In genomic region chr14:58816540-58816876, GRCm38 (mm10) we compare ENCODE assay signal across 24 mouse cellular contexts.
"Had no signal": no experiment of that assay in that cellular context is flagged by ENCODE, and none has a peak within 500 bp of the region (broad histone marks: within the 10 kb centered on the region; RNA-seq: fewer than 3 reads in every experiment).

No protein-coding gene starts in this region.

- DNase-seq: gastrocnemius, postnatal 14 days; gastrocnemius, postnatal 36 days; heart, adult 18-20 months; heart, postnatal 14 days; heart, postnatal 36 days; kidney, adult 18-20 months; kidney, adult 8-10 months; kidney, postnatal 10 days; kidney, postnatal 4 days; lung, adult 18-20 months had no signal

- ATAC-seq: inflammation-experienced regulatory T-cells, adult 6 months; intestine, embryonic 15.5 days; intestine, postnatal 0 days; liver, embryonic 12.5 days had no signal

- H3K36me3 ChIP-seq: heart, embryonic 13.5 days; heart, embryonic 15.5 days; hindbrain, embryonic 13.5 days; hindbrain, embryonic 15.5 days; intestine, embryonic 15.5 days; limb, embryonic 13.5 days; limb, embryonic 15.5 days; liver, embryonic 12.5 days had no signal

- H3K4me2 ChIP-seq: heart, embryonic 11.5 days; heart, embryonic 13.5 days; heart, embryonic 15.5 days; hindbrain, embryonic 13.5 days; hindbrain, embryonic 15.5 days; intestine, embryonic 15.5 days; limb, embryonic 13.5 days; limb, embryonic 15.5 days; liver, embryonic 12.5 days had no signal

- H3K27ac ChIP-seq: heart, embryonic 13.5 days; heart, embryonic 15.5 days; hindbrain, embryonic 13.5 days; hindbrain, embryonic 15.5 days; intestine, embryonic 15.5 days; layer of hippocampus, adult 2 months; left cerebral cortex, adult 2 months; limb, embryonic 13.5 days; limb, embryonic 15.5 days; liver, embryonic 12.5 days; liver, embryonic 14.5 days had no signal

- H3K9ac ChIP-seq: heart, embryonic 13.5 days; heart, embryonic 15.5 days; hindbrain, embryonic 13.5 days; hindbrain, embryonic 15.5 days; intestine, embryonic 15.5 days; limb, embryonic 13.5 days; limb, embryonic 15.5 days; liver, embryonic 12.5 days; liver, embryonic 14.5 days had no signal

- H3K4me1 ChIP-seq: heart, embryonic 13.5 days; heart, embryonic 15.5 days; hindbrain, embryonic 13.5 days; hindbrain, embryonic 15.5 days; intestine, embryonic 15.5 days; limb, embryonic 15.5 days; liver, embryonic 12.5 days had no signal

- H3K9me3 ChIP-seq: heart, embryonic 13.5 days; heart, embryonic 15.5 days; hindbrain, embryonic 13.5 days; hindbrain, embryonic 15.5 days; intestine, embryonic 15.5 days; limb, embryonic 13.5 days; limb, embryonic 15.5 days; liver, embryonic 12.5 days had no signal

- H3K27me3 ChIP-seq: heart, embryonic 13.5 days; heart, embryonic 15.5 days; hindbrain, embryonic 13.5 days; hindbrain, embryonic 15.5 days; intestine, embryonic 15.5 days; limb, embryonic 13.5 days; limb, embryonic 15.5 days; liver, embryonic 12.5 days had no signal

- H3K4me3 ChIP-seq: heart, embryonic 13.5 days; heart, embryonic 15.5 days; hindbrain, embryonic 13.5 days; hindbrain, embryonic 15.5 days; intestine, embryonic 15.5 days; layer of hippocampus, adult 2 months; left cerebral cortex, adult 2 months; limb, embryonic 13.5 days; limb, embryonic 15.5 days; liver, embryonic 12.5 days had no signal
